Mouse (Mus musculus): ENCODE measurements around the gene Zfp94.
"Not testable (repeated sequence)": the region's sequence is repeated elsewhere in the genome, so short reads cannot be mapped to it uniquely, and the experiment has no call there.

- TF ChIP-seq NRF1 (IDR thresholded peaks at IDR 0.05; ENCODE audit: insufficient read depth, low read depth, low read length, poor library complexity, severe bottlenecking); MXI1 (IDR thresholded peaks at IDR 0.05; ENCODE audit: low read depth, low read length); CTCF (IDR thresholded peaks at IDR 0.05 in 2 of 3, conservative IDR thresholded peaks at IDR 0.05 in 1 of 3; ENCODE audit: control insufficient read depth in 1 of 3, insufficient read depth in 1 of 3, low read depth in 2 of 3, low read length in 3 of 3, poor library complexity in 1 of 3, severe bottlenecking in 1 of 3); BHLHE40 (IDR thresholded peaks at IDR 0.05; ENCODE audit: borderline replicate concordance, low read depth, low read length); GATA1 (IDR thresholded peaks at IDR 0.05; ENCODE audit: low read depth, low read length); TAL1 (IDR thresholded peaks at IDR 0.05; ENCODE audit: low read length); ZC3H11A (IDR thresholded peaks at IDR 0.05; ENCODE audit: low read depth, low read length); MAX (IDR thresholded peaks at IDR 0.05; ENCODE audit: low read length); EP300 (IDR thresholded peaks at IDR 0.05; ENCODE audit: low read depth in 1 of 2, low read length in 2 of 2); ZKSCAN1 (IDR thresholded peaks at IDR 0.05; ENCODE audit: low read depth, low read length); UBTF (IDR thresholded peaks at IDR 0.05; ENCODE audit: borderline replicate concordance, insufficient read depth, low read depth, low read length); ETS1 (IDR thresholded peaks at IDR 0.05; ENCODE audit: low read depth, low read length): not testable (repeated sequence)
These were observed 37.7 kb downstream of the Zfp94 start for GRCm38 (mm10) chr7:24278771-24279170.

All from MEL (cell line).